Mouse (Mus musculus): ENCODE measurements around the gene Zdhhc5.

GRCm38 (mm10) chr2:84727172-84727858, 12.3 kb upstream of the Zdhhc5 start, which contains the start of gene Clp1:
- 0 out of 2 replicates have a peak, but pooled peaks have one; percentile 16 for TF ChIP-seq CTCF (IDR thresholded peaks at IDR 0.05; ENCODE audit: control insufficient read depth, insufficient read depth, low read length)
- TF ChIP-seq POLR2A (IDR thresholded peaks at IDR 0.05; ENCODE audit: borderline replicate concordance, control insufficient read depth, low read depth, low read length): peak; percentile 90
